Comparison of ENCODE assay signal across 8 mouse cellular contexts in genomic region chr11:115483726-115484125, GRCm38 (mm10). TPM values are rescaled to one million over a fixed set of nuclear protein-coding genes. Genes with fewer than 3 reads are reported as not detected.
A peak's percentile ranks its signal among the peaks of the same experiment; 100 is the strongest.
DNase-seq lines count a peak whose midpoint lies in the region; ATAC-seq and TF ChIP-seq lines count a peak whose summit lies in the region.

No protein-coding gene starts in this region.

- H3K27me3 ChIP-seq in midbrain, embryonic 11.5 days (ENCODE audit: control insufficient read depth, insufficient read depth, low read length), result no peaks in the 10 kb centered on the region
- no peaks in the 10 kb centered on the region for H3K27me3 ChIP-seq in midbrain, embryonic 16.5 days (ENCODE audit: control insufficient read depth, insufficient read depth, low read depth, low read length)
- no peaks in the 10 kb centered on the region for H3K27me3 ChIP-seq in liver, adult 2 months (ENCODE audit: control insufficient read depth, insufficient read depth, low read length)

- no peaks in the 10 kb centered on the region for H3K36me3 ChIP-seq in midbrain, embryonic 11.5 days (ENCODE audit: control insufficient read depth, insufficient read depth, low read length)
- H3K36me3 ChIP-seq in midbrain, embryonic 16.5 days (ENCODE audit: control insufficient read depth, insufficient read depth, low read length), result no peaks in the 10 kb centered on the region; the same call in 1 of the 2 replicates
- no peaks in the 10 kb centered on the region for H3K36me3 ChIP-seq in liver, adult 2 months (ENCODE audit: control insufficient read depth, insufficient read depth, low read length)

- no peak for ATAC-seq in midbrain, embryonic 11.5 days (ENCODE audit: low FRiP score)
- ATAC-seq in midbrain, embryonic 16.5 days, result no peak
- ATAC-seq in erythroblast, adult 5-6 weeks (replicated peaks; ENCODE audit: low FRiP score, poor library complexity, severe bottlenecking), result peak; percentile 74
- peak; percentile 36 for ATAC-seq in inflammation-experienced regulatory T-cells, adult 6 months

- no peak overlapping the region for H3K4me2 ChIP-seq in midbrain, embryonic 11.5 days
- no peak overlapping the region for H3K4me2 ChIP-seq in midbrain, embryonic 16.5 days (ENCODE audit: low read length)

- DNase-seq in midbrain, embryonic 11.5 days (ENCODE audit: low spot score, missing footprints), result peak; percentile 99
- DNase-seq in liver, adult 2 months (ENCODE audit: extremely low read depth, low read depth, low spot score), result peak; percentile 49
- DNase-seq in ovary, postnatal 36 days (ENCODE audit: low spot score), result peak; percentile 72
- DNase-seq in thymus, postnatal 36 days, result peak; percentile 74 to 82

- no peaks in the 10 kb centered on the region for H3K9me3 ChIP-seq in midbrain, embryonic 11.5 days (ENCODE audit: control insufficient read depth, low read length)
- H3K9me3 ChIP-seq in midbrain, embryonic 16.5 days (replicated peaks; ENCODE audit: control insufficient read depth, low read length, poor library complexity, severe bottlenecking), result no peaks in the 10 kb centered on the region

- no peaks in the 10 kb centered on the region; the same call in 1 of the 2 replicates for H3K79me2 ChIP-seq in liver, adult 2 months (ENCODE audit: control insufficient read depth, insufficient read depth, low read length)

- peaks cover 4% of the 10 kb centered on the region; the same call in 1 of the 2 replicates for H3K4me1 ChIP-seq in midbrain, embryonic 11.5 days (ENCODE audit: control insufficient read depth, insufficient read depth, low read length)
- H3K4me1 ChIP-seq in midbrain, embryonic 16.5 days (ENCODE audit: control insufficient read depth, insufficient read depth, low read length), result 0 out of 2 replicates have a peak, but pooled peaks cover 3% of the 10 kb centered on the region
- H3K4me1 ChIP-seq in bone marrow macrophage, adult 2 months (ENCODE audit: control insufficient read depth, insufficient read depth, low read length), result peaks cover 7% of the 10 kb centered on the region
- H3K4me1 ChIP-seq in liver, adult 2 months (ENCODE audit: control insufficient read depth, insufficient read depth, low read length), result no peaks in the 10 kb centered on the region

- H3K4me3 ChIP-seq in midbrain, embryonic 11.5 days (ENCODE audit: low read depth, low read length), result no peak overlapping the region
- H3K4me3 ChIP-seq in midbrain, embryonic 16.5 days (ENCODE audit: low read depth, low read length), result no peak overlapping the region
- H3K4me3 ChIP-seq in bone marrow macrophage, adult 2 months (ENCODE audit: insufficient read depth, low read length), result no peak overlapping the region
- H3K4me3 ChIP-seq in liver, adult 2 months (ENCODE audit: insufficient read depth, low read depth, low read length), result no peak overlapping the region

- TF ChIP-seq POLR2A in bone marrow macrophage, adult 2 months (IDR thresholded peaks at IDR 0.05; ENCODE audit: borderline replicate concordance, low read depth, low read length), result no peak
- no peak for TF ChIP-seq POLR2A in liver, adult 2 months (IDR thresholded peaks at IDR 0.05; ENCODE audit: extremely low read depth, insufficient read depth, low read length)

- TF ChIP-seq CTCF in bone marrow macrophage, adult 2 months (IDR thresholded peaks at IDR 0.05; ENCODE audit: low read depth, low read length), result peak; percentile 74
- peak; percentile 82 for TF ChIP-seq CTCF in liver, adult 2 months (IDR thresholded peaks at IDR 0.05; ENCODE audit: low read depth, low read length)

- H3K27ac ChIP-seq in midbrain, embryonic 11.5 days (ENCODE audit: low read depth, low read length), result no peak overlapping the region
- no peak overlapping the region for H3K27ac ChIP-seq in midbrain, embryonic 16.5 days (ENCODE audit: low read length)
- H3K27ac ChIP-seq in bone marrow macrophage, adult 2 months (ENCODE audit: insufficient read depth, low read depth, low read length), result no peak overlapping the region
- no peak overlapping the region for H3K27ac ChIP-seq in liver, adult 2 months (replicated peaks; ENCODE audit: insufficient read depth, low read depth, low read length)

- no peak overlapping the region; the same call in 1 of the 2 replicates for H3K9ac ChIP-seq in midbrain, embryonic 11.5 days (ENCODE audit: low read length)
- no peak overlapping the region for H3K9ac ChIP-seq in midbrain, embryonic 16.5 days (ENCODE audit: low read depth, low read length)
- H3K9ac ChIP-seq in liver, adult 2 months (ENCODE audit: low read depth, low read length), result no peak overlapping the region

- WGBS in midbrain, embryonic 11.5 days, result 18% methylated on average over 6 of the region's 6 CpGs
- 17% methylated on average over 6 of the region's 6 CpGs for WGBS in midbrain, embryonic 16.5 days
- 18% methylated on average over 6 of the region's 6 CpGs for WGBS in liver, adult 2 months

RNA-seq across cellular contexts. Expression of gene Nt5c, which starts 7.9 kb away (rescaled TPM):
- polyA plus RNA-seq in midbrain, embryonic 11.5 days (2014; fragmentation: Nextera tagmentation; extraction: Ambion mirVana), result 68.3 and 69.8 TPM in 2 replicates
- polyA plus RNA-seq in midbrain, embryonic 16.5 days (2015; fragmentation: Nextera tagmentation; extraction: Ambion mirVana), result 100 and 104 TPM in 2 replicates
- polyA plus RNA-seq in bone marrow macrophage, adult 2 months (2012; ENCODE audit: insufficient read depth, insufficient read length, missing spikeins), result 66.3 and 79.3 TPM in 2 replicates
- total RNA-seq in erythroblast, adult 5-6 weeks (2015; ENCODE audit: low replicate concordance), result 32.8 and 52.3 TPM in 2 replicates
- total RNA-seq in erythroblast, adult 5-6 weeks (2017; ENCODE audit: low replicate concordance), result 14.1 and 16.0 TPM in 2 replicates
- polyA plus RNA-seq in inflammation-experienced regulatory T-cells, adult 6 months (2017; shearing (Covaris generic)), result 100 to 1,000 TPM; 242 to 269 (median 245) TPM
- total RNA-seq in liver, adult 2 months (2014; rRNA removed), result 39.2 and 39.5 TPM in 2 replicates
- polyA plus RNA-seq in liver, adult 2 months (2012; rRNA removed), result 29.6 and 32.6 TPM in 2 replicates

RNA-seq across cellular contexts. Expression of gene Armc7, which starts 8.3 kb away (rescaled TPM):
- 7.7 and 7.8 TPM in 2 replicates for polyA plus RNA-seq in midbrain, embryonic 11.5 days (2014; fragmentation: Nextera tagmentation; extraction: Ambion mirVana)
- polyA plus RNA-seq in midbrain, embryonic 16.5 days (2015; fragmentation: Nextera tagmentation; extraction: Ambion mirVana), result 19.6 and 23.1 TPM in 2 replicates
- 31.1 and 35.2 TPM in 2 replicates for polyA plus RNA-seq in bone marrow macrophage, adult 2 months (2012; ENCODE audit: insufficient read depth, insufficient read length, missing spikeins)
- total RNA-seq in erythroblast, adult 5-6 weeks (2015; ENCODE audit: low replicate concordance), result 2.5 and 3.8 TPM in 2 replicates
- 1.5 and 5.5 TPM in 2 replicates for total RNA-seq in erythroblast, adult 5-6 weeks (2017; ENCODE audit: low replicate concordance)
- 10 to 100 TPM; 68.2 to 95.6 (median 70.3) TPM for polyA plus RNA-seq in inflammation-experienced regulatory T-cells, adult 6 months (2017; shearing (Covaris generic))
- 1.6 and 1.7 TPM in 2 replicates for total RNA-seq in liver, adult 2 months (2014; rRNA removed)
- polyA plus RNA-seq in liver, adult 2 months (2012; rRNA removed), result 3.2 and 4.0 TPM in 2 replicates

RNA-seq across cellular contexts. Expression of gene Slc16a5, which starts 21.5 kb away (rescaled TPM):
- polyA plus RNA-seq in midbrain, embryonic 11.5 days (2014; fragmentation: Nextera tagmentation; extraction: Ambion mirVana), result 0.14 TPM in 1 of 2 replicates, not detected in the other
- polyA plus RNA-seq in midbrain, embryonic 16.5 days (2015; fragmentation: Nextera tagmentation; extraction: Ambion mirVana), result 0.19 TPM in 1 of 2 replicates, not detected in the other
- not detected in 2 replicates for polyA plus RNA-seq in bone marrow macrophage, adult 2 months (2012; ENCODE audit: insufficient read depth, insufficient read length, missing spikeins)
- total RNA-seq in erythroblast, adult 5-6 weeks (2015; ENCODE audit: low replicate concordance), result not detected in 2 replicates
- total RNA-seq in erythroblast, adult 5-6 weeks (2017; ENCODE audit: low replicate concordance), result not detected in 2 replicates
- polyA plus RNA-seq in inflammation-experienced regulatory T-cells, adult 6 months (2017; shearing (Covaris generic)), result 1 to 10 TPM; 1.1 to 3.5 (median 2.8) TPM
- 23.0 and 36.3 TPM in 2 replicates for total RNA-seq in liver, adult 2 months (2014; rRNA removed)
- polyA plus RNA-seq in liver, adult 2 months (2012; rRNA removed), result 49.1 and 101 TPM in 2 replicates

RNA-seq across cellular contexts. Expression of gene Jpt1, which starts 30.5 kb away (rescaled TPM):
- polyA plus RNA-seq in midbrain, embryonic 11.5 days (2014; fragmentation: Nextera tagmentation; extraction: Ambion mirVana), result 954 and 958 TPM in 2 replicates
- 1,597 and 1,674 TPM in 2 replicates for polyA plus RNA-seq in midbrain, embryonic 16.5 days (2015; fragmentation: Nextera tagmentation; extraction: Ambion mirVana)
- 166 and 168 TPM in 2 replicates for polyA plus RNA-seq in bone marrow macrophage, adult 2 months (2012; ENCODE audit: insufficient read depth, insufficient read length, missing spikeins)
- 105 and 112 TPM in 2 replicates for total RNA-seq in erythroblast, adult 5-6 weeks (2015; ENCODE audit: low replicate concordance)
- 114 and 134 TPM in 2 replicates for total RNA-seq in erythroblast, adult 5-6 weeks (2017; ENCODE audit: low replicate concordance)
- polyA plus RNA-seq in inflammation-experienced regulatory T-cells, adult 6 months (2017; shearing (Covaris generic)), result 100 to 1,000 TPM; 619 to 638 (median 633) TPM
- 14.1 and 17.2 TPM in 2 replicates for total RNA-seq in liver, adult 2 months (2014; rRNA removed)
- 25.1 and 28.4 TPM in 2 replicates for polyA plus RNA-seq in liver, adult 2 months (2012; rRNA removed)

RNA-seq across cellular contexts. Expression of gene Trim80, which starts 43.4 kb away (rescaled TPM):
- not detected in 2 replicates for polyA plus RNA-seq in midbrain, embryonic 11.5 days (2014; fragmentation: Nextera tagmentation; extraction: Ambion mirVana)
- polyA plus RNA-seq in midbrain, embryonic 16.5 days (2015; fragmentation: Nextera tagmentation; extraction: Ambion mirVana), result not detected in 2 replicates
- polyA plus RNA-seq in bone marrow macrophage, adult 2 months (2012; ENCODE audit: insufficient read depth, insufficient read length, missing spikeins), result not detected in 2 replicates
- not detected in 2 replicates for total RNA-seq in erythroblast, adult 5-6 weeks (2015; ENCODE audit: low replicate concordance)
- total RNA-seq in erythroblast, adult 5-6 weeks (2017; ENCODE audit: low replicate concordance), result not detected in 2 replicates
- polyA plus RNA-seq in inflammation-experienced regulatory T-cells, adult 6 months (2017; shearing (Covaris generic)), result not detected
- total RNA-seq in liver, adult 2 months (2014; rRNA removed), result 0.74 and 0.94 TPM in 2 replicates
- polyA plus RNA-seq in liver, adult 2 months (2012; rRNA removed), result 2.0 and 4.0 TPM in 2 replicates

Comparison
In these comparisons a context has a peak if more than half of its experiments do, and no peak if none do; other contexts are left out.
1. ATAC-seq: peak in erythroblast, adult 5-6 weeks (single experiment) and inflammation-experienced regulatory T-cells, adult 6 months (single experiment); none in midbrain, embryonic 11.5 days (single experiment) and midbrain, embryonic 16.5 days (single experiment).
2. DNase-seq: peak in every context shown above with its lines; median percentile 99 in midbrain, embryonic 11.5 days; 78 in thymus, postnatal 36 days; 72 in ovary, postnatal 36 days; 49 in liver, adult 2 months.
3. RNA of gene Slc16a5, which starts 21.5 kb away (polyA plus RNA-seq): 49.1 to 101 TPM in liver, adult 2 months; 1.1 to 3.5 TPM in inflammation-experienced regulatory T-cells, adult 6 months, 0.19 TPM in midbrain, embryonic 16.5 days, 0.14 TPM in midbrain, embryonic 11.5 days and not detected in bone marrow macrophage, adult 2 months; every median in the first group is over 10 times any median in the second.